9 mouse cellular contexts compared by ENCODE assay signal in genomic region chr1:159614644-159615431, GRCm38 (mm10).
A peak's percentile ranks its signal among the peaks of the same experiment; 100 is the strongest.
DNase-seq lines count a peak whose midpoint lies in the region; ATAC-seq lines count a peak whose summit lies in the region.
"Had no signal": no experiment of that assay in that cellular context is flagged by ENCODE, and none has a peak within 500 bp of the region (broad histone marks: within the 10 kb centered on the region; RNA-seq: fewer than 3 reads in every experiment).

No protein-coding gene starts in this region.

- 37% methylated on average over 16 of the region's 16 CpGs for WGBS in forebrain, embryonic 13.5 days
- WGBS in neural tube, embryonic 13.5 days: 32% methylated on average over 16 of the region's 16 CpGs
- WGBS in heart, embryonic 12.5 days: 57% methylated on average over 16 of the region's 16 CpGs
- WGBS in kidney, embryonic 16.5 days: 55% methylated on average over 16 of the region's 16 CpGs

- peak overlapping the region; percentile 89 for H3K27ac ChIP-seq in forebrain, embryonic 13.5 days
- H3K27ac ChIP-seq in neural tube, embryonic 13.5 days (replicated peaks): peak overlapping the region; percentile 76
- no peak overlapping the region for H3K27ac ChIP-seq in heart, embryonic 12.5 days (ENCODE audit: poor library complexity, severe bottlenecking)
- no peak overlapping the region for H3K27ac ChIP-seq in kidney, embryonic 16.5 days (ENCODE audit: low read length)

- intact Hi-C loops in gastrocnemius, postnatal 36 days (cut with DNase I): no loop called here

- ATAC-seq in forebrain, embryonic 13.5 days: peak; percentile 89
- peak; percentile 66 for ATAC-seq in neural tube, embryonic 13.5 days (ENCODE audit: low read depth)
- no peak for ATAC-seq in megakaryocyte progenitor cell, adult 5-6 weeks (replicated peaks; ENCODE audit: poor library complexity)
- no peak for ATAC-seq in heart, embryonic 12.5 days (ENCODE audit: insufficient number of reproducible peaks, low FRiP score)
- ATAC-seq in kidney, embryonic 16.5 days (ENCODE audit: low FRiP score, low TSS enrichment): no peak

- peak; percentile 85 for DNase-seq in brain, embryonic 18.5 days (ENCODE audit: low read depth, low spot score)
- DNase-seq in layer of hippocampus, postnatal 14 days (ENCODE audit: low spot score in 2 of 2): peak; percentile 59 to 72
- no peak for DNase-seq in gastrocnemius, postnatal 36 days
- DNase-seq: adrenal gland, postnatal 36 days had no signal

- no peaks in the 10 kb centered on the region for H3K9me3 ChIP-seq in forebrain, embryonic 13.5 days (replicated peaks)
- no peaks in the 10 kb centered on the region for H3K9me3 ChIP-seq in neural tube, embryonic 13.5 days
- no peaks in the 10 kb centered on the region for H3K9me3 ChIP-seq in heart, embryonic 12.5 days (replicated peaks)
- no peaks in the 10 kb centered on the region for H3K9me3 ChIP-seq in kidney, embryonic 16.5 days (ENCODE audit: low read length)

- H3K36me3 ChIP-seq in forebrain, embryonic 13.5 days (ENCODE audit: poor library complexity, severe bottlenecking): no peaks in the 10 kb centered on the region
- no peaks in the 10 kb centered on the region for H3K36me3 ChIP-seq in neural tube, embryonic 13.5 days
- H3K36me3 ChIP-seq in heart, embryonic 12.5 days: no peaks in the 10 kb centered on the region
- H3K36me3 ChIP-seq in kidney, embryonic 16.5 days (ENCODE audit: insufficient read depth, low read length): no peaks in the 10 kb centered on the region

- H3K27me3 ChIP-seq in forebrain, embryonic 13.5 days: no peaks in the 10 kb centered on the region
- H3K27me3 ChIP-seq in neural tube, embryonic 13.5 days: no peaks in the 10 kb centered on the region
- H3K27me3 ChIP-seq in heart, embryonic 12.5 days (replicated peaks): no peaks in the 10 kb centered on the region
- no peaks in the 10 kb centered on the region for H3K27me3 ChIP-seq in kidney, embryonic 16.5 days (ENCODE audit: insufficient read depth, low read length)

- no peak overlapping the region for H3K4me3 ChIP-seq in forebrain, embryonic 13.5 days
- no peak overlapping the region for H3K4me3 ChIP-seq in neural tube, embryonic 13.5 days
- no peak overlapping the region for H3K4me3 ChIP-seq in heart, embryonic 12.5 days
- no peak overlapping the region for H3K4me3 ChIP-seq in kidney, embryonic 16.5 days (ENCODE audit: low read length)

- H3K9ac ChIP-seq in forebrain, embryonic 13.5 days: peak overlapping the region; percentile 13; the same call in 1 of the 2 replicates
- H3K9ac ChIP-seq in neural tube, embryonic 13.5 days: peak overlapping the region; percentile 39; the same call in 1 of the 2 replicates
- no peak overlapping the region for H3K9ac ChIP-seq in heart, embryonic 12.5 days
- H3K9ac ChIP-seq in kidney, embryonic 16.5 days (replicated peaks; ENCODE audit: low read length): no peak overlapping the region

- peak overlapping the region; percentile 44 for H3K4me2 ChIP-seq in forebrain, embryonic 13.5 days
- peak overlapping the region; percentile 32 for H3K4me2 ChIP-seq in neural tube, embryonic 13.5 days
- no peak overlapping the region for H3K4me2 ChIP-seq in heart, embryonic 12.5 days
- H3K4me2 ChIP-seq in kidney, embryonic 16.5 days (replicated peaks; ENCODE audit: low read depth, low read length): no peak overlapping the region

- peaks cover 19% of the 10 kb centered on the region for H3K4me1 ChIP-seq in forebrain, embryonic 13.5 days
- peaks cover 40% of the 10 kb centered on the region for H3K4me1 ChIP-seq in neural tube, embryonic 13.5 days (replicated peaks)
- H3K4me1 ChIP-seq in heart, embryonic 12.5 days (replicated peaks): no peaks in the 10 kb centered on the region
- no peaks in the 10 kb centered on the region for H3K4me1 ChIP-seq in kidney, embryonic 16.5 days (ENCODE audit: insufficient read depth, low read length)

Comparison
In these comparisons a context has a peak if more than half of its experiments do, and no peak if none do; other contexts are left out.
1. DNase-seq: peak in brain, embryonic 18.5 days (single experiment) and layer of hippocampus, postnatal 14 days (2 of 2); none in gastrocnemius, postnatal 36 days (0 of 2).
2. ATAC-seq: peak in forebrain, embryonic 13.5 days (single experiment) and neural tube, embryonic 13.5 days (single experiment); none in megakaryocyte progenitor cell, adult 5-6 weeks (single experiment), heart, embryonic 12.5 days (single experiment) and kidney, embryonic 16.5 days (single experiment).
3. H3K27ac ChIP-seq: peak in forebrain, embryonic 13.5 days (single experiment) and neural tube, embryonic 13.5 days (single experiment); none in heart, embryonic 12.5 days (single experiment) and kidney, embryonic 16.5 days (single experiment).
4. H3K4me2 ChIP-seq: peak in forebrain, embryonic 13.5 days (single experiment) and neural tube, embryonic 13.5 days (single experiment); none in heart, embryonic 12.5 days (single experiment) and kidney, embryonic 16.5 days (single experiment).
5. H3K9ac ChIP-seq: peak in forebrain, embryonic 13.5 days (single experiment) and neural tube, embryonic 13.5 days (single experiment); none in heart, embryonic 12.5 days (single experiment) and kidney, embryonic 16.5 days (single experiment).